Mouse (Mus musculus) kidney, embryonic 16.5 days (tissue): ENCODE measurements around the gene C2. TPM values are rescaled to one million over a fixed set of nuclear protein-coding genes. Genes with fewer than 3 reads are reported as not detected.
"Not testable (repeated sequence)": the region's sequence is repeated elsewhere in the genome, so short reads cannot be mapped to it uniquely, and the experiment has no call there.

Experiments used
- ATAC-seq: fragments of 200-750 bp; cut with Nextera tagmentation; 2 replicates; pipeline ENCODE4 v1.8.0; 2017; ENCODE audit warnings: moderate TSS enrichment; ENCODE audit not compliant: low FRiP score, low TSS enrichment
- H3K27ac ChIP-seq: fragments of 300-500 bp; sonication (generic); 2 replicates; pipeline ENCODE4 v1.5.1; 2014; ENCODE audit warnings: low read length
- H3K27me3 ChIP-seq: fragments of 300-500 bp; sonication (generic); 2 replicates; pipeline ENCODE4 v1.6.1; 2014; ENCODE audit warnings: low read length, control low read depth, mixed read lengths; ENCODE audit not compliant: insufficient read depth
- H3K36me3 ChIP-seq: fragments of 300-500 bp; sonication (generic); 2 replicates; pipeline ENCODE4 v1.6.1; 2014; ENCODE audit warnings: low read length, control low read depth, mixed read lengths; ENCODE audit not compliant: insufficient read depth
- H3K4me1 ChIP-seq: fragments of 300-500 bp; sonication (generic); 2 replicates; pipeline ENCODE4 v1.6.1; 2014; ENCODE audit warnings: low read length, control low read depth, mixed read lengths; ENCODE audit not compliant: insufficient read depth
- H3K4me2 ChIP-seq: fragments of 300-500 bp; sonication (generic); replicated peaks from 2 replicates; pipeline ENCODE4 v1.6.1; 2014; ENCODE audit warnings: low read depth, low read length
- H3K4me3 ChIP-seq: fragments of 300-500 bp; sonication (generic); 2 replicates; pipeline ENCODE4 v1.5.1; 2014; ENCODE audit warnings: mild to moderate bottlenecking, low read length
- H3K9ac ChIP-seq: fragments of 300-500 bp; sonication (generic); replicated peaks from 2 replicates; pipeline ENCODE4 v1.6.1; 2014; ENCODE audit warnings: low read length
- H3K9me3 ChIP-seq: fragments of 300-500 bp; sonication (generic); 2 replicates; pipeline ENCODE4 v1.6.1; 2016; ENCODE audit warnings: low read length, control low read depth
- WGBS: fragments of 180-500 bp; shearing (Covaris S2); extraction: QIAGEN DNeasy Blood & Tissue Kit; methylation state at CpG from one replicate; pipeline ENCODE4 v1.1.7; 2014; 5-methylcytosine and 5-hydroxymethylcytosine counted together
- polyA plus RNA-seq: library from polyadenylated mRNA; unstranded; fragments of >200 nt; fragmentation: Nextera tagmentation; extraction: Ambion mirVana; gene quantifications from 2 replicates; pipeline ENCODE4 v1.2.1, GENCODE M21; 2015

The C2 gene
- polyA plus RNA-seq, 1 experiment from 2014 or later = 5.7 TPM

- H3K9me3 ChIP-seq = no peaks in the 10 kb centered on the region
- WGBS = 91% methylated on average over 6 of the region's 6 CpGs
- H3K27ac ChIP-seq = no peak overlapping the region
- no peak overlapping the region for H3K9ac ChIP-seq
- ATAC-seq = no peak
- H3K4me3 ChIP-seq = no peak overlapping the region
- peaks cover 55% of the 10 kb centered on the region for H3K36me3 ChIP-seq
- H3K4me1 ChIP-seq = peaks cover 16% of the 10 kb centered on the region
- no peak overlapping the region for H3K4me2 ChIP-seq
- H3K27me3 ChIP-seq = no peaks in the 10 kb centered on the region
Observed at GRCm38 (mm10) chr17:34847192-34847591, 50.9 kb downstream of the C2 start.

GRCm38 (mm10) chr17:34844884-34845283 is 53.2 kb downstream of the C2 start:
- peaks cover 7% of the 10 kb centered on the region for H3K4me1 ChIP-seq
- H3K27me3 ChIP-seq = no peaks in the 10 kb centered on the region
- no peaks in the 10 kb centered on the region for H3K9me3 ChIP-seq
- H3K36me3 ChIP-seq = peaks cover 76% of the 10 kb centered on the region
- H3K27ac ChIP-seq = no peak overlapping the region
- no peak for ATAC-seq
- no peak overlapping the region for H3K4me2 ChIP-seq
- 93% methylated on average over 13 of the region's 13 CpGs for WGBS
- no peak overlapping the region for H3K4me3 ChIP-seq
- no peak overlapping the region for H3K9ac ChIP-seq

- Histone ChIP-seq H3K4me2 (no peak overlapping the region), H3K36me3 (peaks cover 61% of the 10 kb centered on the region), H3K9ac (no peak overlapping the region), H3K27me3 (no peaks in the 10 kb centered on the region), H3K4me3 (no peak overlapping the region), H3K9me3 (no peaks in the 10 kb centered on the region), H3K4me1 (peaks cover 13% of the 10 kb centered on the region), H3K27ac (no peak overlapping the region)
- no peak for ATAC-seq
- WGBS = 85% methylated on average over 6 of the region's 6 CpGs
Observed at GRCm38 (mm10) chr17:34840736-34841307, 57.2 kb downstream of the C2 start.

GRCm38 (mm10) chr17:34838785-34839184 is 59.3 kb downstream of the C2 start:
- no peak overlapping the region for H3K4me3 ChIP-seq
- 87% methylated on average over 7 of the region's 7 CpGs for WGBS

GRCm38 (mm10) chr17:34837464-34838324 is 60.4 kb downstream of the C2 start:
- Histone ChIP-seq H3K27me3 (no peaks in the 10 kb centered on the region), H3K27ac (peak overlapping the region; percentile 78), H3K4me3 (peak overlapping the region; percentile 74), H3K36me3 (peaks cover 33% of the 10 kb centered on the region), H3K9ac (peak overlapping the region; percentile 87), H3K9me3 (no peaks in the 10 kb centered on the region), H3K4me2 (peak overlapping the region; percentile 97), H3K4me1 (peaks cover 16% of the 10 kb centered on the region)
- 21% methylated on average over 41 of the region's 43 CpGs for WGBS
- ATAC-seq = peak; percentile 7; the same call in 1 of the 2 replicates

More at GRCm38 (mm10) chr17:34838785-34839184, 59.3 kb downstream of the C2 start:
- Histone ChIP-seq H3K4me1 (peaks cover 16% of the 10 kb centered on the region), H3K9me3 (no peaks in the 10 kb centered on the region), H3K36me3 (peaks cover 43% of the 10 kb centered on the region), H3K4me2 (no peak overlapping the region), H3K27ac (no peak overlapping the region), H3K9ac (no peak overlapping the region), H3K27me3 (no peaks in the 10 kb centered on the region)
- ATAC-seq = no peak

- peak within 1 kb of the TSS; percentile 80 for H3K27ac ChIP-seq
- H3K4me2 ChIP-seq = peak within 1 kb of the TSS; percentile 97
- WGBS = under 1% methylated on average over 40 of the region's 40 CpGs
- H3K36me3 ChIP-seq = peaks cover 33% of the 10 kb centered on the region
- H3K9me3 ChIP-seq = no peaks in the 10 kb centered on the region
- H3K27me3 ChIP-seq = no peaks in the 10 kb centered on the region
- H3K4me3 ChIP-seq = peak within 1 kb of the TSS; percentile 74
- H3K9ac ChIP-seq = peak within 1 kb of the TSS; percentile 87
- ATAC-seq = peak; percentile 94
- peaks cover 16% of the 10 kb centered on the region for H3K4me1 ChIP-seq
Observed at GRCm38 (mm10) chr17:34836856-34837221, 61.2 kb downstream of the C2 start, which contains the start of the genes Stk19 and Dxo. Stk19 (minus strand) TSS chr17:34836945. Dxo (plus strand) TSS chr17:34837019.

GRCm38 (mm10) chr17:34836155-34836855 is 61.8 kb downstream of the C2 start:
- peaks cover 16% of the 10 kb centered on the region for H3K4me1 ChIP-seq
- H3K9me3 ChIP-seq = no peaks in the 10 kb centered on the region
- peak overlapping the region; percentile 97 for H3K4me2 ChIP-seq
- peak overlapping the region; percentile 80 for H3K27ac ChIP-seq
- peaks cover 31% of the 10 kb centered on the region for H3K36me3 ChIP-seq
- H3K4me3 ChIP-seq = peak overlapping the region; percentile 74
- peak overlapping the region; percentile 87 for H3K9ac ChIP-seq
- no peaks in the 10 kb centered on the region for H3K27me3 ChIP-seq
- 4% methylated on average over 45 of the region's 48 CpGs for WGBS
- ATAC-seq = peak; percentile 67

- H3K4me1 ChIP-seq, ATAC-seq, H3K9ac ChIP-seq, H3K4me3 ChIP-seq, H3K4me2 ChIP-seq, H3K9me3 ChIP-seq, H3K27ac ChIP-seq, H3K27me3 ChIP-seq: not testable (repeated sequence)
- peaks cover 52% of the 10 kb centered on the region for H3K36me3 ChIP-seq
- WGBS = 82% methylated on average over 1 of the region's 1 CpGs
Observed at GRCm38 (mm10) chr17:34830776-34831175, 67.3 kb downstream of the C2 start.

GRCm38 (mm10) chr17:34814818-34815370 is 83.2 kb downstream of the C2 start:
- Histone ChIP-seq H3K27ac (no peak overlapping the region), H3K9ac (no peak overlapping the region), H3K36me3 (no peaks in the 10 kb centered on the region), H3K9me3 (no peaks in the 10 kb centered on the region), H3K4me1 (no peaks in the 10 kb centered on the region), H3K4me3 (no peak overlapping the region), H3K27me3 (no peaks in the 10 kb centered on the region), H3K4me2 (no peak overlapping the region)
- 74% methylated on average over 7 of the region's 7 CpGs for WGBS
- no peak for ATAC-seq
